Mouse (Mus musculus) hindbrain, embryonic 13.5 days (tissue): ENCODE data around the gene Ndufb6. TPM values are rescaled to one million over a fixed set of nuclear protein-coding genes. Genes with fewer than 3 reads are reported as not detected.

Experiments
- ATAC-seq: fragments of 200-750 bp; cut with Nextera tagmentation; 2 replicates; pipeline ENCODE4 v1.8.0; 2017; ENCODE audit warnings: moderate TSS enrichment; ENCODE audit not compliant: low FRiP score
- H3K27ac ChIP-seq: fragments of 300-500 bp; sonication (generic); 2 replicates; pipeline ENCODE4 v1.5.1; 2015; ENCODE audit warnings: inconsistent platforms, mild to moderate bottlenecking, moderate library complexity
- H3K27me3 ChIP-seq: fragments of 300-500 bp; sonication (generic); 2 replicates; pipeline ENCODE4 v1.6.1; 2015; ENCODE audit warnings: mild to moderate bottlenecking, inconsistent platforms
- H3K36me3 ChIP-seq: fragments of 300-500 bp; sonication (generic); 2 replicates; pipeline ENCODE4 v1.6.1; 2015; ENCODE audit warnings: mild to moderate bottlenecking, inconsistent platforms
- H3K4me1 ChIP-seq: fragments of 300-500 bp; sonication (generic); replicated peaks from 2 replicates; pipeline ENCODE4 v1.6.1; 2015; ENCODE audit warnings: inconsistent platforms
- H3K4me2 ChIP-seq: fragments of 300-500 bp; sonication (generic); 2 replicates; pipeline ENCODE4 v1.6.1; 2015; ENCODE audit warnings: inconsistent platforms, mild to moderate bottlenecking, moderate library complexity
- H3K4me3 ChIP-seq: fragments of 300-500 bp; sonication (generic); 2 replicates; pipeline ENCODE4 v1.5.1; 2015; ENCODE audit warnings: mild to moderate bottlenecking, inconsistent platforms
- H3K9ac ChIP-seq: fragments of 300-500 bp; sonication (generic); 2 replicates; pipeline ENCODE4 v1.6.1; 2015; ENCODE audit warnings: mild to moderate bottlenecking, inconsistent platforms
- H3K9me3 ChIP-seq: fragments of 300-500 bp; sonication (generic); 2 replicates; pipeline ENCODE4 v1.6.1; 2016; ENCODE audit warnings: inconsistent platforms
- WGBS: fragments of 180-500 bp; shearing (Covaris S2); methylation state at CpG from one replicate; pipeline ENCODE4 v1.1.7; 2015; 5-methylcytosine and 5-hydroxymethylcytosine counted together
- polyA plus RNA-seq: library from polyadenylated mRNA; unstranded; fragments of >200 nt; fragmentation: Nextera tagmentation; extraction: Ambion mirVana; gene quantifications from 2 replicates; pipeline ENCODE4 v1.2.1, GENCODE M21; 2015

Gene Ndufb6
- polyA plus RNA-seq, 1 experiment from 2014 or later: 323 TPM

- Histone ChIP-seq H3K4me1 (peaks cover 9% of the 10 kb centered on the region), H3K4me2 (no peak overlapping the region), H3K9me3 (no peaks in the 10 kb centered on the region), H3K36me3 (no peaks in the 10 kb centered on the region), H3K27me3 (no peaks in the 10 kb centered on the region), H3K27ac (no peak overlapping the region), H3K9ac (no peak overlapping the region), H3K4me3 (no peak overlapping the region)
- no peak for ATAC-seq
- 87% methylated on average over 8 of the region's 8 CpGs for WGBS
These were observed 35.2 kb downstream of the Ndufb6 start for GRCm38 (mm10) chr4:40244035-40244434.

- Histone ChIP-seq H3K27ac (no peak overlapping the region), H3K9ac (no peak overlapping the region), H3K4me1 (peaks cover 15% of the 10 kb centered on the region), H3K27me3 (no peaks in the 10 kb centered on the region), H3K4me2 (no peak overlapping the region), H3K36me3 (no peaks in the 10 kb centered on the region), H3K4me3 (no peak overlapping the region), H3K9me3 (no peaks in the 10 kb centered on the region)
- no peak for ATAC-seq
- 88% methylated on average over 4 of the region's 4 CpGs for whole genome bisulfite sequencing
These were observed 36.2 kb downstream of the Ndufb6 start for GRCm38 (mm10) chr4:40243006-40243405.

- Histone ChIP-seq H3K36me3 (no peaks in the 10 kb centered on the region), H3K27me3 (no peaks in the 10 kb centered on the region), H3K27ac (no peak overlapping the region), H3K4me2 (no peak overlapping the region), H3K4me3 (no peak overlapping the region), H3K9ac (no peak overlapping the region), H3K9me3 (no peaks in the 10 kb centered on the region), H3K4me1 (peaks cover 15% of the 10 kb centered on the region)
- no peak for ATAC-seq
- WGBS: 52% methylated on average over 6 of the region's 6 CpGs
These were observed 37.3 kb downstream of the Ndufb6 start for GRCm38 (mm10) chr4:40241928-40242327.

- Histone ChIP-seq H3K4me3 (peak overlapping the region; percentile 45; the same call in 1 of the 2 replicates), H3K4me2 (peak overlapping the region; percentile 77), H3K4me1 (peaks cover 15% of the 10 kb centered on the region), H3K9me3 (no peaks in the 10 kb centered on the region), H3K36me3 (no peaks in the 10 kb centered on the region), H3K9ac (peak overlapping the region; percentile 68; the same call in 1 of the 2 replicates), H3K27ac (no peak overlapping the region), H3K27me3 (no peaks in the 10 kb centered on the region)
- peak; percentile 39 for ATAC-seq
- 47% methylated on average over 5 of the region's 5 CpGs for WGBS
These were observed 38.9 kb downstream of the Ndufb6 start for GRCm38 (mm10) chr4:40240272-40240744.

GRCm38 (mm10) chr4:40239409-40240271, 39.6 kb downstream of the Ndufb6 start, which contains the start of gene Ddx58:
Ddx58 (minus strand) TSS chr4:40239828.
- no peaks in the 10 kb centered on the region for H3K9me3 ChIP-seq
- H3K27me3 ChIP-seq: no peaks in the 10 kb centered on the region
- peak; percentile 54 for ATAC-seq
- peaks cover 15% of the 10 kb centered on the region for H3K4me1 ChIP-seq
- no peaks in the 10 kb centered on the region for H3K36me3 ChIP-seq
- WGBS: 4% methylated on average over 35 of the region's 35 CpGs
- peak within 1 kb of the TSS; percentile 68 for H3K9ac ChIP-seq
- H3K4me2 ChIP-seq: peak within 1 kb of the TSS; percentile 77
- H3K4me3 ChIP-seq: peak within 1 kb of the TSS; percentile 45
- peak within 1 kb of the TSS; percentile 23; the same call in 1 of the 2 replicates for H3K27ac ChIP-seq

GRCm38 (mm10) chr4:40238483-40239408, 40.5 kb downstream of the Ndufb6 start:
- peak; percentile 69 for ATAC-seq
- H3K27me3 ChIP-seq: no peaks in the 10 kb centered on the region
- H3K4me2 ChIP-seq: peak overlapping the region; percentile 77
- peak overlapping the region; percentile 45 for H3K4me3 ChIP-seq
- H3K36me3 ChIP-seq: no peaks in the 10 kb centered on the region
- H3K9ac ChIP-seq: peak overlapping the region; percentile 68
- peak overlapping the region; percentile 23; the same call in 1 of the 2 replicates for H3K27ac ChIP-seq
- H3K9me3 ChIP-seq: no peaks in the 10 kb centered on the region
- peaks cover 15% of the 10 kb centered on the region for H3K4me1 ChIP-seq
- 1% methylated on average over 17 of the region's 17 CpGs for whole genome bisulfite sequencing

- Histone ChIP-seq H3K9ac (no peak overlapping the region), H3K4me1 (peaks cover 15% of the 10 kb centered on the region), H3K27me3 (no peaks in the 10 kb centered on the region), H3K4me3 (no peak overlapping the region), H3K36me3 (no peaks in the 10 kb centered on the region), H3K4me2 (no peak overlapping the region), H3K9me3 (no peaks in the 10 kb centered on the region), H3K27ac (no peak overlapping the region)
- WGBS: 96% methylated on average over 4 of the region's 4 CpGs
- no peak for ATAC-seq
These were observed 42.4 kb downstream of the Ndufb6 start for GRCm38 (mm10) chr4:40236829-40237228.

GRCm38 (mm10) chr4:40234256-40234655, 45.0 kb downstream of the Ndufb6 start:
- WGBS: 78% methylated on average over 6 of the region's 6 CpGs

GRCm38 (mm10) chr4:40233062-40233664, 46.1 kb downstream of the Ndufb6 start:
- H3K9ac ChIP-seq: no peak overlapping the region
- ATAC-seq: no peak
- 89% methylated on average over 7 of the region's 7 CpGs for WGBS
- H3K4me3 ChIP-seq: no peak overlapping the region
- no peaks in the 10 kb centered on the region for H3K4me1 ChIP-seq
- H3K9me3 ChIP-seq: no peaks in the 10 kb centered on the region
- no peaks in the 10 kb centered on the region for H3K27me3 ChIP-seq
- H3K27ac ChIP-seq: no peak overlapping the region
- no peaks in the 10 kb centered on the region for H3K36me3 ChIP-seq
- H3K4me2 ChIP-seq: no peak overlapping the region

More at GRCm38 (mm10) chr4:40234256-40234655, 45.0 kb downstream of the Ndufb6 start:
- H3K4me3 ChIP-seq: no peak overlapping the region
- no peak overlapping the region for H3K27ac ChIP-seq
- no peaks in the 10 kb centered on the region for H3K36me3 ChIP-seq
- H3K9me3 ChIP-seq: no peaks in the 10 kb centered on the region
- H3K27me3 ChIP-seq: no peaks in the 10 kb centered on the region
- ATAC-seq: no peak
- H3K4me1 ChIP-seq: peaks cover 8% of the 10 kb centered on the region
- no peak overlapping the region for H3K4me2 ChIP-seq
- no peak overlapping the region for H3K9ac ChIP-seq

- Histone ChIP-seq H3K4me2 (no peak overlapping the region), H3K4me1 (no peaks in the 10 kb centered on the region), H3K27me3 (no peaks in the 10 kb centered on the region), H3K27ac (no peak overlapping the region), H3K9me3 (no peaks in the 10 kb centered on the region), H3K4me3 (no peak overlapping the region), H3K9ac (no peak overlapping the region), H3K36me3 (no peaks in the 10 kb centered on the region)
- ATAC-seq: no peak
- 92% methylated on average over 6 of the region's 6 CpGs for WGBS
These were observed 49.5 kb downstream of the Ndufb6 start for GRCm38 (mm10) chr4:40229723-40230122.

- ATAC-seq: no peak
- H3K36me3 ChIP-seq: no peaks in the 10 kb centered on the region
- 93% methylated on average over 7 of the region's 7 CpGs for WGBS
These were observed 51.3 kb downstream of the Ndufb6 start for GRCm38 (mm10) chr4:40227886-40228285.

More at GRCm38 (mm10) chr4:40227886-40228285, 51.3 kb downstream of the Ndufb6 start:
- Histone ChIP-seq H3K27me3 (no peaks in the 10 kb centered on the region), H3K4me2 (no peak overlapping the region), H3K9ac (no peak overlapping the region), H3K4me1 (no peaks in the 10 kb centered on the region), H3K27ac (no peak overlapping the region), H3K4me3 (no peak overlapping the region), H3K9me3 (no peaks in the 10 kb centered on the region)
